Mouse (Mus musculus): ENCODE data around the gene Dhx37. TPM values are rescaled to one million over a fixed set of nuclear protein-coding genes. Genes with fewer than 3 reads are reported as not detected.

Dhx37 gene
- polyA plus RNA-seq, 1 experiment, result 14.4 TPM

DNA sequence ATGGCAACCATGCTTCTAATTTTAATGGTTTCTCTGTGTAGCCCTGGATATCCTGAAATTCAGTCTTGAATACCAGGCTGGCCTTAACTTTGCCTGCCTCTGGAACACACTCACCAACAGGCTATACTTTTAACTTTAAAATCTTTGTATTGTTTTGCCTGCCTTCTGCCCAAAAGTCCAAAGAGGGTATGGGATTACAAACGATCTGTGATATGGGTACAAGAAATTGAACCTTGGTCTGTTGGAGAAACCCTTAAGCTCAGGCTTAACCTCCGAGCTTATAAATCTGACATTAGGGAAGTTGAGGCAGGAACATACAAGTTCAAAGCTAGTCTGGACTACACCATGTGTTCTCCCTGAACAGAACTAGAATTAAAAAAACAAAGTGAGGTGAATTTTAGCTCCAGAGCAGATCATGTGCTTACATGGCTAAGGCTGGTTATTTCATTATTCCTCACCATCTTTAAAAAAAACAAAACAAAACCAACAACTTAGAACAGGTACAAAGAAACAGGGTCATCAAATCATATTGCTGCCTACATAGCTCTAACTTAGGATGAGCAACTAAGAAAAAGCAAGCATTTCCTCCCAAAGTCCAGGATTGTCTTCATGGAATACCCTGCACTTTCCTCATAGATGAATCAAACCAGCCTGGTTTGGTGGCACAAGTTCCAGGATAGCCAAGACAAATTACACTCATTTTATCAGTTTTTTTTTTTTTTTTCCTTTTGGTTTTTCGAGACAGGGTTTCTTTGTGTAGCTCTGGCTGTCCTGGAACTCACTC is 50.1 kb downstream of the Dhx37 start:
- Histone ChIP-seq H3K27me3 (replicated peaks) (no peaks in the 10 kb centered on the region), H3K4me1 (peaks cover 16% of the 10 kb centered on the region), H3K36me3 (replicated peaks; ENCODE audit: low read length) (peaks cover 27% of the 10 kb centered on the region), H3K4me3 (replicated peaks) (no peak overlapping the region), H3K9me3 (no peaks in the 10 kb centered on the region)
- TF ChIP-seq GATA1 (IDR thresholded peaks at IDR 0.05; ENCODE audit: borderline replicate concordance, low read length) (no peak), FLI1 (IDR thresholded peaks at IDR 0.05; ENCODE audit: low read length) (no peak)

DNA sequence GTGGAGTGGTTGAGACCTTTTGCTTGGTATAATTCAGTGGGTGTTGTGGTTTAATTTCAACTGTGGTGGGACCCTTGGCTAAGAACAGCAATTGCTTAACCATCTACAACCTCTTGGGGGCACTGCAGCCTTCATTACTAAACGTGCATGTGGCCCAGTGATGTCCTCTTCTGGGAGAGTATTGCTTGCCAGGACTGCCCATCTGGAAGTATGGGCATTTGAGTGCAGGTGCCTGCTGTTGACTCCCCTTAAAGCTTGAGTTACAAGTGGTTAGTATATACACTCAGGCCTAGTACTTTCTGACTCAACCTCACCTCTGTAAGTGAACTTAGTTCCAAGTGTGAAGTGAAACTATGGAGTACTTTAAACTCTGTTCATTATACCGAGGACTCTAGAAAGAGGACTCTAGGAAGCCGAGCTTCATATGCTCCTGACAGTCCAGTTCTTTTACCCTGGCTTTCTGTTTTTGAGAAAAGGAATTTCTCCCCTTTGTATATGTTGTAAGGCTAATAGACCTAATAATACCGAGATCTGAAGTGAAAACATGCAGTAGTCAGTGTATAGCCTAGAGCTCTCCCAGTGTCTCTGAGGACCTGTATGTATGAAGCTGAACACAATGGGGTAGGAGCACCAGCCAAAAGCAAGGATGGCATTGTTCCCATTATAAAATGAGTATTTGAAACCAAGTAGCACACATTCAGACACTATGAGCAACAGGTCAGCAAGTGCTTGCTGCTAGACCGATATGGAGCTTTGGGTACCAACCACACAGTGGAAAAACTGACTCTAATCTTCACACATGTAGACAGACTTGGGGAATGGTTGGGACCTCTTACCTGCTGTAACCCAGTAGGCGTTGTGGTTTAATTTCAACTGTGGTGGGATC is 51.0 kb downstream of the Dhx37 start:
- Histone ChIP-seq H3K9me3 (no peaks in the 10 kb centered on the region), H3K4me1 (peaks cover 12% of the 10 kb centered on the region), H3K4me3 (replicated peaks) (no peak overlapping the region), H3K27me3 (replicated peaks) (no peaks in the 10 kb centered on the region), H3K36me3 (replicated peaks; ENCODE audit: low read length) (peaks cover 18% of the 10 kb centered on the region)
- TF ChIP-seq FLI1 (IDR thresholded peaks at IDR 0.05; ENCODE audit: low read length) (no peak), GATA1 (IDR thresholded peaks at IDR 0.05; ENCODE audit: borderline replicate concordance, low read length) (no peak)

DNA sequence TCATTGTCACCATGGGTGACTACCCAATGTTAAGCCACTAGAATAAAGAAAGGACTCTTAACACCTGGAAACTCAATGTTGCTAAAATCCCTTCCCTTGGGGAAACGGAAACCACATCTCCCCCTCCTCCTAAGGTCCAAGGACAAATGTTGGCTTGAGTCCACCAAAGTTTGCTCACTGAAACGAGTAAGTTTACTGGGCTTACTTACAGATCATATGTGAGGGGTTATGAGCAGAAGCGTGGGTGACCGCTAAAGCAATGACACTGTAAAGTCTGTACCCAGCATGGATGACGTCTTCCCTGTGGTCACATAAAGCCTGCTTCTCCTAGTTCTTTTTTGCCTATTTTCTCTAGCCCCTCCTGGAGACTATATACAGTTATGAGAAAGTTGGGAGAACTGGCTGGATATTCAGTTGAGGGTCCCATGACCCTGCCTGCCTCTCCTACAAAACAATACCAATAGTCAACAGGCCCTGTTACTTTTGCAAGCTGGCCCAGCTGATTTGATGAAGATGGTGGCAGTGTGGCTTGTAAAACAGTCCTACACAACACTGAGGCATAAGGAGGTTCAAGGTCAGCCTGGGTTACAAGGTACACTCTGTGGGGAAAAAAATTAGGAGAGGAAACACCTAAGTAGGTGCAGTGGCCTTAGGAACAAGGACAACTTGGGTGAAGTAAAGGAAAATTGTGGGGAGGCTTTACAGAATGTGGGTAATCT is 51.8 kb downstream of the Dhx37 start:
- H3K9me3 ChIP-seq, result no peaks in the 10 kb centered on the region
- TF ChIP-seq GATA1 (IDR thresholded peaks at IDR 0.05; ENCODE audit: borderline replicate concordance, low read length) (no peak), FLI1 (IDR thresholded peaks at IDR 0.05; ENCODE audit: low read length) (no peak)
- H3K4me1 ChIP-seq, result peaks cover 15% of the 10 kb centered on the region

DNA sequence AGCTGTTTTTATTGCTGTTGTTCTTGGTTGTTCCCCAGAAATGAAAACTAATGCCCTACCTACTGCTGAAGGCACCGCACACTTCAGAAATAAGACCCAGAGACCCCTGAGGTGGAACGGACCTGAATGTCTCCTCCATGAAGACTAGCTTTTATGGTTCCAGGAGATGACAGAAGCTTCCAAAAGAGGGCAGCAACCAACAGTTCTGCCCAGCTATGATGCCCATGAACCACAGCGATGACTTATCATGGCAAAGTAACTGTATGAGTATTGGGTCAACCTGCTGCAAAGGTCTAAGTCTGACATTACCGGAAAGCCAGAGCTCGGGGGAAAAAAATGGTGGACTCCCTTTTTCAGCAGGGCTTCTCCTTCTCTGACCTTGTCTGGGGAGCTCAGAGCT is 55.0 kb downstream of the Dhx37 start:
- TF ChIP-seq FLI1 (IDR thresholded peaks at IDR 0.05; ENCODE audit: low read length) (no peak), GATA1 (IDR thresholded peaks at IDR 0.05; ENCODE audit: borderline replicate concordance, low read length) (no peak)
- peaks cover 3% of the 10 kb centered on the region; the same call in 1 of the 2 replicates for H3K4me1 ChIP-seq
- peaks cover 5% of the 10 kb centered on the region for H3K9me3 ChIP-seq
- H3K27me3 ChIP-seq (replicated peaks), result peaks cover 6% of the 10 kb centered on the region
- no peaks in the 10 kb centered on the region for H3K36me3 ChIP-seq (replicated peaks; ENCODE audit: low read length)
- H3K4me3 ChIP-seq (replicated peaks), result no peak overlapping the region

More for the DNA sequence above, 51.8 kb downstream of the Dhx37 start:
- peaks cover 4% of the 10 kb centered on the region for H3K27me3 ChIP-seq (replicated peaks)
- peaks cover 18% of the 10 kb centered on the region for H3K36me3 ChIP-seq (replicated peaks; ENCODE audit: low read length)
- H3K4me3 ChIP-seq (replicated peaks), result no peak overlapping the region

DNA sequence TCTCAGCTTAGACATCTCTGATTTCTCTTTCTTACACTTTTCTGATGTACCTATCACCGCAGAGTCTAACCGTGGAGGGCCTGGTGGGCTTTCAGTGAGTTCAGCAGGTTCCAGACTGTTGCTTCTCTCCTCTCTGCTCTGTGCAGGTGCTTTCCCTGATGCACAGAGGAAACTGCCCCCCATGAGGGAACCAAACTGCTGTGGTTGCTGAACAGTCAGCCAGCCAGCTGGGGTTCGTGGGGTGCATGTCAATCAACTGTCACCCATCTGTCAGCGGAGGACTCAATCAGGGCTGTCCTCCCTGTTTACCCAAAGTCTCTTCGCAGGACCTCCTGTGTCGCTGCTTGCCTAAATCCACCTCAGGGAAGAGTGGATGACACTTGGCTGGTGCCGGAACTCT is 56.7 kb downstream of the Dhx37 start:
- no peaks in the 10 kb centered on the region for H3K36me3 ChIP-seq (replicated peaks; ENCODE audit: low read length)
- TF ChIP-seq GATA1 (IDR thresholded peaks at IDR 0.05; ENCODE audit: borderline replicate concordance, low read length) (no peak), FLI1 (IDR thresholded peaks at IDR 0.05; ENCODE audit: low read length) (no peak)
- H3K4me1 ChIP-seq, result peaks cover 3% of the 10 kb centered on the region
- H3K9me3 ChIP-seq, result peaks cover 14% of the 10 kb centered on the region
- H3K27me3 ChIP-seq (replicated peaks), result peaks cover 6% of the 10 kb centered on the region
- no peak overlapping the region for H3K4me3 ChIP-seq (replicated peaks)

DNA sequence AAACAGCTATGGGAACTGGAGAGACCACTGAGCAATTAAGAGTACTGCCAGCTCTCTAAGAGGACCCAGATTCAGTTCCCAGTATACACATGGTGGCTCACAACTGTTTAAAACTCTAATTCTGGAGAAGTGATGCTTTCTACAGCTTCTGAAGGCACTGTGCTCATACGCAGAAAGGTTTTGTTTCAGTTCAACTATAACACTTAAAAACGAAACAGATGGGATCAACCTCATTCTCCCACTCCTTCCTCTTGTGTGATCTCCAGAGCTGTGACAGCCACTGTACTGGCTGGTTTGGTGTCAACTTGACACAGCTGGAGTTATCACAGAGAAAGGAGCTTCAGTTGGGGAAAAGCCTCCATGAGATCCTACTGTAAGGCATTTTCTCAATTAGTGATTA is 58.0 kb downstream of the Dhx37 start:
- no peaks in the 10 kb centered on the region for H3K36me3 ChIP-seq (replicated peaks; ENCODE audit: low read length)
- H3K4me1 ChIP-seq, result peaks cover 11% of the 10 kb centered on the region
- TF ChIP-seq GATA1 (IDR thresholded peaks at IDR 0.05; ENCODE audit: borderline replicate concordance, low read length) (no peak), FLI1 (IDR thresholded peaks at IDR 0.05; ENCODE audit: low read length) (no peak)
- H3K4me3 ChIP-seq (replicated peaks), result no peak overlapping the region
- H3K9me3 ChIP-seq, result peaks cover 19% of the 10 kb centered on the region
- peaks cover 11% of the 10 kb centered on the region for H3K27me3 ChIP-seq (replicated peaks)

DNA sequence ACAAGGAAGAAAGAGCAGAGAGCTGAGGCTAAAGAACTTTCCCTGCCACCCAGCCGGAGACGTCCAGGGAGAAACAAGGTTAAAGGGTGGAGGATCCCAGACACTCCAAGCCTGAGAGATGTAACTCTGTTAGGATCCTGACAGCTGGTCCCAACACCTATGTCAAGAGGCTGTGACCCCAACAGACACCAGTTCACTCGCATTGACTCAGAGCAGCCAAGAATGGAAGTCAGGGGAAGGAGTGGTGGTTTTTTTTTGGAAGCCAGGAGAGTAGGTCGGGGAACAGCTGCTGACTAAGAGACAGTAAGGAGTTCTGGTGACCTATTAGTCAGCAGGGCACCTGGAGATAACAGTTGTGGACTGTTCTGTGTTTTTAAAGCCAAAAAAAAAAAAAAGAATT is 61.9 kb downstream of the Dhx37 start:
- H3K36me3 ChIP-seq (replicated peaks; ENCODE audit: low read length), result no peaks in the 10 kb centered on the region
- peaks cover 7% of the 10 kb centered on the region for H3K27me3 ChIP-seq (replicated peaks)
- peaks cover 20% of the 10 kb centered on the region for H3K9me3 ChIP-seq
- no peak overlapping the region for H3K4me3 ChIP-seq (replicated peaks)
- no peak for TF ChIP-seq GATA1 (IDR thresholded peaks at IDR 0.05; ENCODE audit: borderline replicate concordance, low read length)
- TF ChIP-seq FLI1 (IDR thresholded peaks at IDR 0.05; ENCODE audit: low read length), result no peak
- peaks cover 27% of the 10 kb centered on the region for H3K4me1 ChIP-seq

DNA sequence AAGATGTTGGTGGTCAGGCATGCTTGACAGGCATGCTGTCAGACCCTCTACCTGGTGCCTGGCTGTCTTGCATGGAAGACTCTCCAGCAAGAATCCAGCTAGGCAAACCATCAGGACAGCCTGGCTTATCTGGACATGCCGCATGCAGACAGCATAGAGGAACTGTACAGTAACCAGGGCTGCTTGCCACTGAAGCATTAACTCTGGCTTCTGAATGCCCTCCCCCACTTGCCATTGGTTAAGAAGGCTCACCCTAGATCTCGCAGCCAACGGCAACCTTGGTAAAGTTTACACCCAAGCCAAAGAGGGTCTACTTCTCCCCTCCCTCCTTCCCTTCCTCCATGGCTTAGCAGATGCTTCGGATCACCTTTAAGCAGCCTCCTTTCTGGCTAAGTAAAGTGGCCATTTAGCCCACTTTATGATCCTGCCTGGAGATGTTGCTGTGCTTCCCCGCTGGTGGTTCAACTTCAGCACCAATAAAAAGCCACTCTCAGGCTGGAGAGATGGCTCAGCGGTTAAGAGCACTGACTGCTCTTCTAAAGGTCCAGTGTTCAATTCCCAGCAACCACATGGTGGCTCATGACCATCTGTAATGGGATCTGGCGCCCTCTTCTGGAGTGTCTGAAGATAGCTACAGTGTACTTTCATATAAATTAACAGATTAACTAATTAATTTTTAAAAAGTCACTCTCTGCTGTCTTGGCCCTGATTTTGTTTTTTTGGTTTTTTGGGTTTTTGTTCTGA is 62.8 kb downstream of the Dhx37 start:
- Histone ChIP-seq H3K4me3 (replicated peaks) (no peak overlapping the region), H3K4me1 (peaks cover 27% of the 10 kb centered on the region), H3K27me3 (replicated peaks) (peaks cover 7% of the 10 kb centered on the region), H3K36me3 (replicated peaks; ENCODE audit: low read length) (no peaks in the 10 kb centered on the region), H3K9me3 (peaks cover 22% of the 10 kb centered on the region)
- TF ChIP-seq GATA1 (IDR thresholded peaks at IDR 0.05; ENCODE audit: borderline replicate concordance, low read length), result no peak
- TF ChIP-seq FLI1 (IDR thresholded peaks at IDR 0.05; ENCODE audit: low read length), result no peak

DNA sequence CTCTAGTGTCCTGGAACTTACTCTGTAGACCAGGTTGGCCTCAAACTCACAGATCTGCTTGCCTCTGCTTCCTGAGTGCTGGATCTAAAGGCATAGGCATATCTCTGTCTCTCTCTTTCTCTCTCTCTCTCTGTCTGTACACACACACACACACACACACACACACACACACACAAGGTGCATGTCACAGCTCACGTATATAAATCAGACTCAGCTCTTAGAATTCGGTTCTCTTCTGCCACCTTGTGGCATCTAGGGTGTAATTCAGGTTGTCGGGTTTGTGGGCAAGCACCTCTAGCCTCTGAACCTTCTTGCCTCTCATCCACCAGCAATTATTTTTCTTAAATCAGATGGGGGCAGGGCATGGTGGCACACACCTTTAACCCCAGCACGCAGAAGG is 65.4 kb downstream of the Dhx37 start:
- Histone ChIP-seq H3K9me3 (peaks cover 24% of the 10 kb centered on the region), H3K36me3 (replicated peaks; ENCODE audit: low read length) (no peaks in the 10 kb centered on the region), H3K27me3 (replicated peaks) (peaks cover 17% of the 10 kb centered on the region), H3K4me1 (peaks cover 34% of the 10 kb centered on the region), H3K4me3 (replicated peaks) (no peak overlapping the region)
- TF ChIP-seq FLI1 (IDR thresholded peaks at IDR 0.05; ENCODE audit: low read length) (no peak), GATA1 (IDR thresholded peaks at IDR 0.05; ENCODE audit: borderline replicate concordance, low read length) (no peak)
